Mouse (Mus musculus) lung, postnatal 10 days (tissue): ENCODE results near the gene Flt3l.
"Not testable (repeated sequence)": the region's sequence is repeated elsewhere in the genome, so short reads cannot be mapped to it uniquely, and the experiment has no call there.

Source experiments
- DNase-seq: peaks from one replicate; pipeline ENCODE4 v3.0.0; 2021

Gene Flt3l

DNA sequence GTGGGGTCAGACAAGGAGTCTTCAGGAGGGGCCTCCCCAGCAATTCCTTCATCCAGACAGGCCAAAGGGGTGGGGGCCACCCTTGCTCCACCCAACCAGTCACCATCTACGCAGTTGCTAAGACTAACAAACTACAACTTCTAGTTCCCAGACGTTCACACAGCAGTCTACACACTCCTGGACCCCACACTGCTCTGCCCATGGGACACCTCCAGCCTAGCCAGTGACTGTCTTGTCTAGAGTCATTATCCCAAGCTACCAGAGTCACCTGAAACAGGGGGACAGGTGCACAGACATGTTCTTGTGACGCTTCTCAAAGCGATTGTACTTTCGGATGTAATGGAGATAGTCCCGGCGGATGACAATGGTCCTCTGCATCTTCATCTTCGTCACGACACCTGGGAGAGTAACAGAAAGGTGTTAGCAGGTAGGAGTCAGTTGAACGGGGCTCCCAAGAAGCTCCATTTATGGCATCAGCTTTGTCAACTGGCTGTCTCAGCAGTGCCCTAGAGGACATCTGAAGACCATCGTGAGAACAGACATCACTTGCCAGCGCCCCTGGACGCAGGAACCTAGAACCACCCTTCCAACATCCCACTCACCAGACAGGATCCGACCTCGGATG lies 13.6 kb downstream of the Flt3l start:
- DNase-seq: no peak

DNA sequence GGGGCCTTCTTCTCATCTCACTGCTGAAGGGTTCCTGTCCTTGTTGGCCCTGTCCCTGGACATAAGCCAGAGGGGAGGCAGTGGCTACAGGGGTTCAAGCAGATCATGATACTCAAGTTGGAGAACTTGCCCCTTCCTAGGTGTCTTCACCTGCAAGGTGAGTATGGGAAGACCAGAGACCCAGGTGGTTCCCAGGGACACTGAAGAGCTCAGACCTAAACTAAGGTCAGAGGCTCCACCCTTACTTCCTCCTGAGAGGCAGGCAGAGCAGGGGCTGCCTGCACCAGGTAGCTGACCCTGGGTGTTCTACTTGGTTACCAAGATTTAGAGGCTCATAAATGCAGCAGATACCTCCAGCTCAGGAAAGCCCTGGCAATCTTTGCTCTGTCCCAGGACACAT lies 14.3 kb downstream of the Flt3l start:
- peak; percentile 4 for DNase-seq

GRCm38 (mm10) chr7:45121404-45121803 lies 14.8 kb downstream of the Flt3l start:
- DNase-seq: peak; percentile 85

GRCm38 (mm10) chr7:45119780-45120709 lies 16.2 kb downstream of the Flt3l start:
- DNase-seq: no peak

DNA sequence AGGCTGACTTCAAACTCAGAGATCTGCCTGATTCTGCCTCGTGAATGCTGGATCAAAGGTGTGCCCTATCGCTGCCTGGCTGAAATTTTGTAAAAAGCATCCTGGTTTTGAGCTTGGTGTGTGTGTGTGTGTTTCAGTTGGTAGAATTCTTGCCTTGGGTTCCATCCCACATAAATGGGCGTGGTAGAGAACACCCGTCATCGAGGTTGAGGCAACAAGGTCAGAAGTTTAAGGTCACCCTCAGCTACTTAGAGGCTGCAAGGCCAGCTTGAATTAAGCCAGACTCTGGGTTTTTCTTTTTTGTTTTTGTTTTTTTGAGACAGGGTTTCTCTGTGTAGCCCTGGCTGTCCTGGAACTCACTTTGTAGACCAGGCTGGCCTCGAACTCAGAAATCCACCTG lies 17.9 kb downstream of the Flt3l start:
- no peak for DNase-seq

DNA sequence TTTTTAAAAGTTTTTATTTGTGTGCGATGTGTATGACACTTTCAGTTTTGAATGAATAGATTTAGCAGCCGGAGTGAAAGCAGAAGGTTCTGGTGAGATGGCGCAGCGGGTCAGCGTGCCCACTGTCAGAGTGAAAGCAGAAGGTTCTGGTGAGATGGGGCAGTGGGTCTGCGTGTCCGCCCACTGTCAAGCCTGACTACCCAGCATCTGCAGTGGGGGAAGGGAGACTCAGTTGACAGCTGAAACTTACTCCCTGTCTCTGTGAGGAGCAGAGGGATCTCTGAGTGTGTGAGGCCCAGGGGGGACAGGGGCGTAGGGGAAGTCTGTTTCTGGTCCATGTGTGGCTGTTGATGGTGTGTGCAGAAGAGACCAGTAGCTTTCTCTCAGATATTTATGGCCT lies 18.7 kb downstream of the Flt3l start:
- no peak for DNase-seq

GRCm38 (mm10) chr7:45113476-45113875 lies 22.8 kb downstream of the Flt3l start:
- DNase-seq: no peak

DNA sequence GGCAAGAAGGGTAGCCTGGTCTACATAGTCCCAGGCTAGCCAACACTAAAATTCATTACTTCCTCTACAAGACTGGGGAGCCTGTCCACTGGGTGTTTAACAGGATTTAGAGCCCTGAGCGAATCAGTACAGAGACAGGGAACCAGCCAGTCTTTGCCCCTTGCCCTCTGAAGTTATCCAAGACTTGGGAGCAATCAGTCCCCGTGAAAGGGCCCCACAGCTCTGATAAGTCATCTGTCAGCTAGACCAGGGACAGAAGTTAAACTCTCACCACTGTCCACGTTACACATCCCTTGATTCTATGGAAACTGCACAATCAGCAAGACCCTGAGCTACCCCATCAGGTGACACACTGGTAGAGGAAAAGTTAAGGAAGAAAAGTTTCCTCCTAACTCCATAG lies 23.7 kb downstream of the Flt3l start:
- no peak for DNase-seq

- no peak for DNase-seq
These were observed 24.3 kb downstream of the Flt3l start for GRCm38 (mm10) chr7:45111940-45112339.

GRCm38 (mm10) chr7:45110089-45110488 lies 26.1 kb downstream of the Flt3l start:
- DNase-seq: not testable (repeated sequence)

- no peak for DNase-seq
These were observed 29.1 kb downstream of the Flt3l start for GRCm38 (mm10) chr7:45107052-45107645.

GRCm38 (mm10) chr7:45106441-45106840 lies 29.8 kb downstream of the Flt3l start:
- DNase-seq: no peak

DNA sequence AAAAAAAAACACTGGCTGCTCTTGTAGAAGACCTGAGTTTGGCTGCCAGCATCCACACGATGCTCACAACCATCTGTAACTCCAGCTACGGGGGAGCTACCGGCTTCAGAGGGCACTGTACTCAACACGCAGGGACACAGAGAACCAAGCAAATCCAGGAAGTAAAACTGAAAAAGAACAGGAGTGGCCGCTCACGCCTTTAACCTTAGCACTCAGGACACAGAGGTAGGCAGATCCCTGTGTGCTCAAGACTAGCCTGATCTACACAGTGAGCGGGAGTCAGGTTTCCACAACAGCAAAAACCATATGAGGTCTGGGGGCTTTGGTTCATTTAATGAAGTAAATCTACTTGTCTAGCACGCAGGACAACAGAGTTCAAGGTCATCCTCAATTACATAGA lies 30.7 kb downstream of the Flt3l start:
- no peak for DNase-seq

DNA sequence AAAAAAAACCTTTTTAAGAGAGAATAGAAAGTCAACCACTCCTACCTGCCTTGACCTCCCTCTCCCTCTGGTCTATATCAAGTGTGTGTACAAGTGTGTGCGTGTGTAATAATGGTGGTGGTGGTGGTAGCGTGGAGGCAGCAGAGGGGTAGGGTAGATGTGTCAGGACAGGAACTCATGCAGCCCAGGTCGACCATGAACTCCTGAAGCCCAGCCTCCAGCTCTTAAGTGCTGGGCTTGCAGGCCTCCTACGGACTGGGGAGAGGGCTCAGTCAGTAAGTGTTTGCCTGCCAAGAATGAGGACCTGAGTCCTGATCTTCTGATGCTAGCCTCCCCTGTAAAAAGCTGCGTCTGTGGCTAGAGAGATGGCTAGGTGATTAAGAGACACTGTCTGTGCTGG lies 31.3 kb downstream of the Flt3l start:
- no peak for DNase-seq

DNA sequence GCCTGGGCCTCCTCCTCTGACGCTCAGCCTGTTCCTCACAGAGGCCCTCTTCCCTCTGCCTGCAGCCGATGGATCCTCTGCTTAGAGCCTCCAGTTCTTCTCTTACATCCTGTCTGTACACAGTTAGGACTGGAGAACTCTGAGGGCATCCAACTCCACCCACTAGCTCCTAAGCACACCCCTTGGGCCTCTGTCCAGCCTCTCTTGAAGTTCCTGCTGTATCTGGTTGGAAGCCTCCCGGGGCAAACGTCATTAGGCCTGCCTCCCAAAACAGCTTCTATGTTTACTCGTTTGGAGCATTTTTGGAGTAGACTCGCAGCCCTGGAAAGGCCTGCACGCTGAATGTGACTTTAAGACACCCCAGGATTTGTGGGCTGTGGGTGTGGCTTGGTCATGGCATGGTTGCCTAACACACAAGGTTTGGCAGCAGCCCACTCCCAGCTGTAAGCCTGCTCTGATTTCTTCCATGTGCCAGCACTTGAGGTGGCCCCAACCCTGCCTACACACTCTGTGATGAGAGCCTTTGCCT lies 32.5 kb downstream of the Flt3l start, which contains the start of gene Fcgrt:
Gene Fcgrt, minus strand, starts transcription at position 200 of the 529 bp plus-strand sequence.
- DNase-seq: peak; percentile 99

DNA sequence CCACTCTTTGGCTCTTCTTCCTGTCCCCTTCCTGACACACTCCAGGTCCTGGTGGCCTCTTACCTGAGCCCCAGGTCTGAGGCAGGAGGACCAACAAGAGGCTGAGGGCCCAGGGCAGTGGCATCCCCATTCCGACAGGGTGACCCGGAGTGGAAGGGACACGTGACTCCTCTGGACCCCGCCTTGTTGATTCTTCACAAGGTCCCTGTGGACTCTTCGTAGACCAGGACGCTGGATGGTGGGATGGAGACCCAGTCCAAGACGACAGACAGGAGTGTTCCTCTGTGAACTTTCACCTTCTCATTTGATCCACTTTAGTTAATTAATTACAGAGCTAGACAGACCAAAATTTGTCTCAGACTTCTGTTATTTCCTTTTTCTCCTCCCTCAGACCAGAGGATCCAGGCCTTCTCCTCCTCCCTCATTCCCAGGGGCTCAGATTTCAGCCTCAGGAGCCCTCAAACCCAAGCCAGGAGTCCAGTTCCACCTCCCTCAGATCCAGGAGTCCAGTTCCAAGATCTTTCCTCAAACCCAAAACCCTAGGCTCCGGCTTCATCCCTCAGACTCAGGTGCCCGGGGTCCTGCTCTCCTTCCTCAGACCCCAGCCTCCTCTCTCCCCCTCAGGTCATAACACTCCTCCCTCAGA lies 33.2 kb downstream of the Flt3l start:
- peak; percentile 62 for DNase-seq

DNA sequence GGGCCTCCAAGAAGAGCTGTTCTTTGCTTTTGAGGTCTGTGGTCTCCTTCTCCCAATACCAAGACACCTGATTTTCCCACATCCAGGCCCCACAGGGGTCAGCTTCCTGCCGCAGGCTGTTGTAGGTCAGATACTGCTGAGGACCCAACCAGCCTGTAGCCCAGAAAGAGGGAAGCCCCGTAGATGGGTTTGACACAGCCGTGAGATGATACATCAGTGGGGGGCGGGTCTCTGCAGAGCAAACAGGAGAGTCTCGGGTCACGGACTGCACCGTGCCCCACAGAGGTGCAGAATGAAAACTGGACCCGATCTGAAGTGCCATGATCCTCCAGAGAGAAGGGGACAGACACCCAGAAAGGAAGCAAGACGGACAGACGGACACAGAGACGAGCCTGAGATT lies 33.8 kb downstream of the Flt3l start:
- DNase-seq: no peak

GRCm38 (mm10) chr7:45100046-45100445 lies 36.2 kb downstream of the Flt3l start:
- no peak for DNase-seq

GRCm38 (mm10) chr7:45098541-45099240 lies 37.5 kb downstream of the Flt3l start:
- DNase-seq: peak; percentile 50

DNA sequence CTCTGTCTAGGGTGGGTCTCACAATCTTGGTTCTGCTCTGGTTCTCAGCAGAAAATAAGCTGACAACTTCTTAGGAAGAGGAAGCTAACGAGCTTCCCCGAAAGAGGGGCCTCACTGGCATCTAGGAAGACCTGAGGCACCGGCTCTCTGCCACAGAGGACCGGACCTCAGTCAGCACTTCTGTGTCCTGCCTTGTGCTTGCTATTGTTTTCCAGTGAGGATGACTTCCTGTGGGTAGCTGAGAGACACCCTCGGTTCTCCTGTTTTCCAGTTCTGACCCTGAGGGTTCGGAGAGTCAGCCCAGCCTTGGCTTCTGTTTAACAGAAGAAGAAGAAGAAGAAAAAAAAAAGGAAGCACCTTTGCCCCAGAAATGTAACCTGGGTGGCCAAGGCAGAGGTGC lies 38.8 kb downstream of the Flt3l start:
- DNase-seq: no peak

- not testable (repeated sequence) for DNase-seq
These were observed 40.3 kb downstream of the Flt3l start for GRCm38 (mm10) chr7:45095965-45096364.

DNA sequence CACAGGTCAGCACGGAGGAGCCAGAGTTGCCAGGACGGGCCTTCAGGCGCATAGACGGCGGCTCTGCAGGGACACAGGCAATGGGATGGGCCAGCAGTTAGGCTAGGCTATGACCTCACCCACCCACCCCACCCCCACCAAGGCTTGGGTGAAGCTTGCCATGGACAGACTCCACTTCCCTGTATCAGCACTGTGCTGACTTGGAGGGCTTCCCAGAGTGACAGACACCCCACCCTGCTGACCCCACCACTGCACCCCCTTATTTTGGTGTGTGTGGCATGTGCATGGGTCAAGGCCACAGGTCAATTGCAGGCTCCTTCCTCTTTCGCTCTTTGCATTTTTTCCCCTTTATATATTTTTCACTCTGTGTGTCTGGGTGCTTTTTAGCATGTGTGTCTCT lies 40.9 kb downstream of the Flt3l start:
- no peak for DNase-seq
